Mouse (Mus musculus) layer of hippocampus, adult 2 months (tissue): ENCODE data around the gene Crybb3. TPM values are rescaled to one million over a fixed set of nuclear protein-coding genes. Genes with fewer than 3 reads are reported as not detected.

Experiments
- DNase-seq, 2 experiments: peaks; one replicate each; pipeline ENCODE4 v3.0.0; 2022; ENCODE audit warnings: low spot score in 2 of 2
- H3K27ac ChIP-seq: fragments of 200-600 bp; 2 replicates; pipeline ENCODE4 v1.8.1; 2022
- H3K4me3 ChIP-seq: fragments of 200-600 bp; 2 replicates; pipeline ENCODE4 v1.8.1; 2022; ENCODE audit warnings: mild to moderate bottlenecking
- CTCF ChIP-seq: fragments of 200-600 bp; conservative IDR thresholded peaks from 2 replicates; pipeline ENCODE4 v1.8.1; 2022; ENCODE audit warnings: antibody characterized with exemption, mild to moderate bottlenecking, moderate library complexity
- total RNA-seq, 2 experiments: library from RNA; stranded (reverse); gene quantifications; 2 replicates each; pipeline ENCODE4 v1.2.3; 2021

Crybb3 gene
- total RNA-seq, 2 experiments from 2014 or later: 3.8 to 4.2 TPM

DNA sequence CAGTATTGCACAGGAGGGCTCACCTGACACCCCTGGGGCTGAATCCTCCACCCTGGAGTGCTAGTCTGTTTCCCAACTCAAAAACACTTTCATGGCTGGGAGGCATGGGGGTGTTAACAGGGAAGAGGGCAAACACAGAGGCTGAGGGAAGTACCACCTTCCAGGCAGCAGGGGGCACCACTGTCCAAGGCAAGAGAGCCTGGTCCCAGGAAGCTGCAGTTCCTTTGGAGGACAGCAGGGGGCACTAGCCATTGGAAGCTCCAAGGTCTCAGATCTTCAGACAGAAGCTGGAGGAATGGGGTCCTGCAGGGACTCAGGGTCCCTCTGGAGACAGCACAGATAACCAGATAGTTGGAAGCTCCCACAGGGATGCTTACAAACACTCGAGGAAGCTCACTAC is 18.2 kb upstream of the Crybb3 start:
- DNase-seq: peak; percentile 86 to 95

DNA sequence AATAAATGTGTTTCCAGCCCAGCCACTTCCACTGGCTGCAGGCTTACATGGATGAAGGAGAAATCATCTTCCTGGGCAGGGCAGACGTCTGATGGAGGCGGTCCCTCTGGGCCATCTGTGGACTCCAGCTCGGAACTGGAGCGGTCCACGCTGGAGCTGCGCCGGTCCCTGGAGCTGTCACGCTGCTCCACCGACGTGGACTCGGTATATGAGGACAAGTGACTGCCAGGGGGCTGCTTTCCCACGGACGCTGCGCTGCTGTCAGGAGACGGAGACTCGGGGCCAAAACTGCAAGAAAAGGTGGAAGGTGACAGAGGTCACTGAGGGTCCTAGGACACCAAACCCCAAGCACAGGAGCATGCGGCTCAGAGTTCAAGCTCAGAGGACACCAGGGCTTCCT is 16.2 kb upstream of the Crybb3 start:
- Histone ChIP-seq H3K27ac (no peak overlapping the region), H3K4me3 (no peak overlapping the region)
- DNase-seq: no peak
- no peak for TF ChIP-seq CTCF

More for the DNA sequence above, 18.2 kb upstream of the Crybb3 start:
- Histone ChIP-seq H3K27ac (no peak overlapping the region), H3K4me3 (no peak overlapping the region)
- TF ChIP-seq CTCF: peak; percentile 100

DNA sequence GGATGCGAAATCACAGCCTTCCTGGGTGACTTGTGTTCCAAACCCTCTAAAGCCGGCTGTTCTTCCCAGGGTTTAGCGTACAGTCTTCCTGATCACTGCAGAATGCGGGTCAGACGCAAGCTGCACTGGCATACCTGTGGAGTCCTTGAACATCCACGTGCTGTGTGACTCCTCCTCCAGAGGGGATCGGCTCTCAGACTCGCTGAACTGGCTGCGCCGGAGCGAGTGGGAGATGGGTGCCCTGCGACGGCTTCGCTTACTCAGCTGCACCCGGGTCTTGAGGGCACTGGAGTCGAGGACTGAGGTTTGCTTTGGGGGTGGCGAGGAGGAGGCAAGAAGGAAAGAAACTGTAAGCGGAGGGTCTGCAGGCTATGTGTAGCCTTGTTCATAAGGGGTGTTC is 14.1 kb upstream of the Crybb3 start:
- no peak overlapping the region for H3K4me3 ChIP-seq
- no peak for TF ChIP-seq CTCF
- no peak overlapping the region for H3K27ac ChIP-seq
- DNase-seq: no peak

DNA sequence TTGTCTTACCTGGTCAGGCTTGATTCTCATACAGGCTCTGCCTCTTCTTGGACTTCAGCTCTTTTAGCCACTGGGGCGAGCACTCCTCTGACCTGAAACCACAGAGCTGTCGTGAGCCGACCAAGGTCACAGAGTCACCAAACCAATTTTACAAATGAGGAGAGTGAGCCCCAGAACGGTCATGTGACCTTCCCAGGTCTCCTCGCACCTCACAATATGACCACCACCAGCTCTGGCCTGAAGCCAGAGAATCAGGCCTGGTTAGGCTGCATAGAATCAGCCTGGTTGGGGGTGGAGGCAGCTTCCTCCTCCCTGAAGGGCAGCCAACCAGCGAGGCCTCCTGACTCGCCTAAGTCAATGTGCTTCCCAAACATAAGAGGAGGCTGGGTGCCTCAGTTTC is 11.0 kb upstream of the Crybb3 start:
- no peak overlapping the region for H3K4me3 ChIP-seq
- no peak for DNase-seq
- no peak overlapping the region for H3K27ac ChIP-seq
- no peak for TF ChIP-seq CTCF

DNA sequence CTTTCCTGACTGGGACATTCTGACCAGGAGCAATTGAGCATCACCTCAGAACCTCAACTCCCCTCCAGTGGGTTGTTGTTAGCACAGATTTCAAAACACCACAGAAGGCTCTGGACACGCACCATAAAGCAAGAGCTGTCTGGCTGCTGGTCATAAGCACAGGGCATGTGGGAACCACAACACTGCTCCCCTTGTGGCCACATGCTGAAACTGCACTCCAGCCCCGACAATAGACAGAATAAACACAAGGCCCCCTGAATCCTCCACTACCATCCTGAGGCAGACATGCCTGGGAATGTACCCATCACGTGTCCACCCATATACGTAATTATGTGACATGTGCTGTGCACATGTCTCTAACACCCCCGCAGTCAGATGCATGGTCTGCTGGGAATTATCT is 9.8 kb upstream of the Crybb3 start:
- H3K27ac ChIP-seq: no peak overlapping the region
- H3K4me3 ChIP-seq: no peak overlapping the region
- peak; percentile 88 for TF ChIP-seq CTCF
- DNase-seq: peak; percentile 52 to 60

DNA sequence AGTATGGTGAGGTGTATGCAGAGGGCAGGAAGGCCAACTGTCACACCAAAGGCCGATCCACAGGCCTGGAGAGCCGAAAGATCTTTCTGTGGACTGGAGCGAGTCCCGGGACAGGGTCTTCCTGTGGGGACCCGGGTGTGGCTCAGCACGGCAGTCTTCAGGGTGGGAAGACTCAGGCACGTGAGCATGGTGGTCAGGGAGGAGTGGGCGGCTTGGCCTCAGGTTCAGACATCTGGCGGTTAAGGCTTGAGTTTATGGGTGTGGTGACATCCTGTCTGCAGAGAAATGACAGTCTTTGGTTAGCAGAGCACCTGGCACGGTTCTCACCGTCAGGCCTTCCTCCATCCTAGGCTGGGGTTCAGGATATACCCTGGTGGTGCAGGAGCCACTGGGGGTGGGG is 9.4 kb upstream of the Crybb3 start:
- no peak for TF ChIP-seq CTCF
- H3K4me3 ChIP-seq: no peak overlapping the region
- no peak overlapping the region for H3K27ac ChIP-seq
- no peak for DNase-seq

DNA sequence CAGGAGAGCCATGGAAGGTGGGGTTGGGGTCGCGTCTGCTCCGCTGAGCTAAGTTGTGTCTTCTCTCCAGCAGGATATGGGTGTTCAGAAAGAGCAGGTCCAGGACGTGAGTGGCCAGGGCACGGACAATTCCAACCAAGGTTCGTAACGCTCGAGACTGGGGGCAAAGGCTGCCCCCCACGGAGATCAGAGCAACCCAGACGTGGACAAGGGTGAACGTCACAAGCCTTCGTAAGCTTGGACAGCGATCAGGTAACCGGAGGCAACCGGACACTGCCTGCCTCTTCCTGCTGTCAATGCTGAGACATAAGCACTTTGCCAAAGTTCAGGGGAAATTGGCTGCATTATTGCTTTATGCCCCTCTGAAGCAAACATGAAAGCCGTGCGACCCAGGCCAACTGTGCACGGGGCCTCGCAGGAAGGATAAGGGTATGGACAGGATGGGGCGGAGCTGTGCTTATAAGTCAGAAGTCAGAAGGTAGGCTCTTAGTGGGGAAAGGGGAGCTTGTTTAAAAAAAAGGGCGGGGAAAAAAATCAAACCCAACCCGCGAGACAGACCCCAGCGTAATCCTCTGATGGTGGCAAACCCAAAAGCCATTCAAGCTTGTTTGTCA is 8.8 kb upstream of the Crybb3 start:
- DNase-seq: no peak
- Histone ChIP-seq H3K27ac (no peak overlapping the region), H3K4me3 (no peak overlapping the region)
- no peak for TF ChIP-seq CTCF

DNA sequence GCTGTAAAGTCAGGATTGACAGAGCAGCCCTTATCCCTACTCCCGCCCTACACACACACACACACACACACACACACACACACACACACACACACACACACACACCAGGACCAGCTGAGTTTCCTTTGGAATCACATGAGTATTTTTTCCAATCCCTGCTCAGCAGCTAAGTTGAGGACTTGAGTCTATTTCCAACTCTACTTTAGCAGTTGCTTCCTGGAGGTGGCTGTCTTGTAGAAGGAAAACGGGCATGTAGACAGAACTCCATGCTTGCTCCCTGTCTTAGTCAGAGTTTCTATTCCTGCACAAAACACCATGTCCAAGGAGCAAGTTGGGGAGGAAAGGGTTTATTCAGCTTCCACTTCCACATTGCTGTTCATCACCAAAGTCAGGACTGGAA is 6.1 kb upstream of the Crybb3 start:
- no peak for DNase-seq
- TF ChIP-seq CTCF: no peak
- Histone ChIP-seq H3K27ac (no peak overlapping the region), H3K4me3 (no peak overlapping the region)

DNA sequence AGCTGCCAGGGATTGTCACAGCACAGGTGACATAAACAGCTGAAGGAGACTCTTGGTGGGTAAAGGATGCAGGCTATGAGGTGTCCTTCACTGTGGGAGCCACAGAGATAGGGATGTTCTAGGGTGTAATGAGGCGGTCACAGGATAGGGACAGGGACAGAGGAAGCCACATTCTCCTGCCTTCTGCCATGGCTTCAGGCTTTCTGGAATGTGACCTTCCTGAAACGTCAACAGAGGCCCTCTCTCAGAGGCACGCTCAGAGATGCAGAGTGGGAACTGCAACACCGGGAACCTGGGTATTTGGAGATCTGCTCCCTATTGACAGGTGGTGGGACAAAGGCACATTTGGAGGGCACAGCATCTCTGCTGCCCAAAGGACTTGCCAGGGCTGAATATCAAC is 5.6 kb upstream of the Crybb3 start:
- no peak for TF ChIP-seq CTCF
- Histone ChIP-seq H3K27ac (peak overlapping the region; percentile 33; the same call in 1 of the 2 replicates), H3K4me3 (no peak overlapping the region)
- DNase-seq: no peak

DNA sequence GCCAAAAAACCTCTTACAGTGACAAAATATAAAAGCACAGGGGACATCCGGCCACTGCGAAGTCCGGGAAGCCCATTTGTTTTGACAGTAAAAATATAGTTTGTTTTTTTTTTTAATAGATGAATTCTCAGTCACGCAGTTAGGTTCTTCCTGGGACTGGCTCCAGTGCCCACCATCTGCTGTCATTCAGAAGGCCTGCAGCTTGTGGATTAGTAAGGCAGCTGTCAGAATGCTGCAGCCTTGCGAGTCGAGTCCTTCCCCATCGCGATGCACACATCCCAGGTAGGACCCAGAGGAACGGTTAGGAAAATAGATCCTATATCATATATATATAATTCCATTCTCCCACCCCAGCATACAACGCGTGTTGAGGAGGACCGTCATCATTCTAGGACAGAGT is 5.1 kb upstream of the Crybb3 start:
- no peak for TF ChIP-seq CTCF
- Histone ChIP-seq H3K27ac (peak overlapping the region; percentile 33; the same call in 1 of the 2 replicates), H3K4me3 (no peak overlapping the region)
- peak in 1 of 2 experiments; percentile 73 for DNase-seq

DNA sequence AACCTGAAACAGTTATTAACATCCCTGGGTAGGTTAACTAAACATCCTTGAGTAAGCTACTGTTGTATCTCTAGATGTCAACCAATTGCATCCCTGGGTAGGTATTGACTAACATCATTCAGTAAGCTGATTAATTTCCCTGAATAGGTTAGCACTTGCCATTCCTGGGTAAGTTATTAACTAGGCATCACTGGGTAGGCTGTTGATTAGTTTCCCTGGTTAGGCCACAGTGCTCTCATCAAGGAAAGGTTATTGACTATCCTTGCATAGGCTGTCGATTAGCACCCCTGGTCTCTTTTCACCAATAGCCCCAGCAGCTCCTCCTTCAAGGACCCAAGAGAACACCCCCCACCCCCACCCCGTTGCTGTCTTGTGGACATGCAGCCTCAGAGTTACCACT is 4.5 kb upstream of the Crybb3 start:
- Histone ChIP-seq H3K27ac (peak overlapping the region; percentile 25; the same call in 1 of the 2 replicates), H3K4me3 (no peak overlapping the region)
- TF ChIP-seq CTCF: no peak
- DNase-seq: no peak

DNA sequence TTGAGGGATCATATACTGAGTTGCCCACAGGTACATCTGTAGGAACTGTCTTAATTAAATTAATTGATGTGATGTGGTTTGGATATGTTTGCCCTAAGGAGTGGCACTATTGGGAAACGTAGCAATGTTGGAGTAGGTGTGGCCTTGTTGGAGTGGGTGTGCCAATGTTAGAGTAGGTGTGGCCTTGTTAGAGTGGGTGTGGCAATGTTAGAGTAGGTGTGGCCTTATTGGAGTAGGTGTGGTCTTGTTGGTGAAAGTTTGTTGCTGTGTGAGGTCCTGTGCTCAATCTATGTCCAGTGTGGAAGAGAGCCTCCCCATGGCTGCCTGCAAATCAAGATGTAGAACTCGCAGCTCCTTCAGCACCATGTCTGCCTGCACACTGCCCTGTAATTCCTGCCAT is 2.9 kb upstream of the Crybb3 start:
- no peak for TF ChIP-seq CTCF
- no peak overlapping the region for H3K4me3 ChIP-seq
- no peak overlapping the region for H3K27ac ChIP-seq
- no peak for DNase-seq

DNA sequence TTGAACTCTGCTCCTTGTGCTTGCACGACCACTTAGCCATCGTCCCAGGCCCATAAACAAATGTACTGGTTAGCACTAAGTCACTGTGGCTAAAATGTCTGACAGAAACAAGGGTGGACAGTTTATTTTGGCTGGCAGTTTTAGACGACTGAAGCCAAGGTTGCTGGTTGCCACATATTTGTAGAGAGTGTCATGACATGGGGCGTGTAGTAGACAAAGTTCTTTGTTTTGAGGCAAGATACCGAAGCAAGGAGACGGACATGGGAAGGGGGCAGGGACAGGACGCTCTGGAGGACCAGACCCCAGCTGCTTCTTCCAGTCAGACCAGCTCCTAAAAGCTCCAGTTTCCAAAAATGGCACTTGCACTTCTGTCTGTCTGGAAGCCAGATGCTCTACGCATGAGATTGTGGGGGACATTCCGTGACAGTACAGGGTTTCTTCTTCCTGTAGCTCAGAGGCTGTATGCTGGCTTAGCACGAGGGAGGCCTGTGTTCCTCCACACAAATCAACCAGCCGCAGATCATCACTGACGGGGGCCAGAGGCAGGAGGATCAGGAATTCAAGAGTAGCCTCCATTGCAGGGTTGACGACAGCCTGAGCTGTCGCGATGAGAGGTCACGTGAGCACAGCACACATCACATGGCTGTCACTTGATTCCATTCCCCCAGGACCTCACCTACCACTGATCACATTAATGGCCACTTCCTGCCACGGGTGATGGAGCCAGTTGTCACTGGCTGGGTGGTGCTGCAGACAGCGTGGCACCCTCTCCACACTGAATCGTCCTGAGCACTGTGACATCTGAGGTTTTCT is 1.2 kb upstream of the Crybb3 start:
- no peak for TF ChIP-seq CTCF
- Histone ChIP-seq H3K4me3 (no peak overlapping the region), H3K27ac (peak overlapping the region; percentile 29; the same call in 1 of the 2 replicates)
- no peak for DNase-seq

DNA sequence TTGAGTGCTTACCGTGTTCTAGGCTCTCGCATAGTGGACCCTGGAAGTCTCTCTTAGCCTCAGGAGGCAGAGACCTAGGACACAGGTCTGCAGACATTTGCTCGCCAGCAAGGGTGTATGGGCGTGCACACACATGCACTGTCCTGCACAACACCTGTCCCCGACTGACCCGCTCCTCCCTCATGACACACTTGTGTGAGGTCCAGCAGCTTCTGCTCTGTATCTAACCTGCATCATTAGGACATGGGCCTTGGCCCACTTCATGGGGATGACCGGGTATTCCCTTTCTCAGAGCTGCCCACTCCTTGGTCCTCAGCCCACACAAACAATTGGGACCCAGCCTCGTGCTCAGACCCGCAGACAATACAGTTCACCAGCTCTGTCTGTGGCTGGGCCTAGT is 364 bp downstream of the Crybb3 start:
- DNase-seq: no peak
- H3K4me3 ChIP-seq: no peak overlapping the region
- H3K27ac ChIP-seq: no peak overlapping the region
- no peak for TF ChIP-seq CTCF
